Mouse (Mus musculus): ENCODE results near the gene Ppp1r27. TPM values are rescaled to one million over a fixed set of nuclear protein-coding genes. Genes with fewer than 3 reads are reported as not detected.
A peak's percentile ranks its signal among the peaks of the same experiment; 100 is the strongest.
"Not testable (repeated sequence)": the region's sequence is repeated elsewhere in the genome, so short reads cannot be mapped to it uniquely, and the experiment has no call there.

Gene Ppp1r27
- polyA plus RNA-seq, 1 experiment, result not detected

- no peak for DNase-seq (ENCODE audit: low read depth)
- TF ChIP-seq CTCF (IDR thresholded peaks at IDR 0.05; ENCODE audit: borderline replicate concordance, extremely low read depth, insufficient read depth, insufficient read length), result no peak
- no peak for TF ChIP-seq POLR2A (IDR thresholded peaks at IDR 0.05; ENCODE audit: borderline replicate concordance, extremely low read depth, insufficient read depth, insufficient read length, poor library complexity, severe bottlenecking)
Measured at GRCm38 (mm10) chr11:120573585-120574277, 22.8 kb upstream of the Ppp1r27 start.

GRCm38 (mm10) chr11:120572752-120573584, 22.0 kb upstream of the Ppp1r27 start, which contains the start of gene P4hb:
TSS of gene P4hb (minus strand) at chr11:120573253.
- TF ChIP-seq POLR2A (IDR thresholded peaks at IDR 0.05; ENCODE audit: borderline replicate concordance, extremely low read depth, insufficient read depth, insufficient read length, poor library complexity, severe bottlenecking), result peak; percentile 93
- no peak for TF ChIP-seq CTCF (IDR thresholded peaks at IDR 0.05; ENCODE audit: borderline replicate concordance, extremely low read depth, insufficient read depth, insufficient read length)
- DNase-seq (ENCODE audit: low read depth), result peak; percentile 100

GRCm38 (mm10) chr11:120572417-120572751, 21.5 kb upstream of the Ppp1r27 start:
- TF ChIP-seq CTCF (IDR thresholded peaks at IDR 0.05; ENCODE audit: borderline replicate concordance, extremely low read depth, insufficient read depth, insufficient read length) (no peak), POLR2A (IDR thresholded peaks at IDR 0.05; ENCODE audit: borderline replicate concordance, extremely low read depth, insufficient read depth, insufficient read length, poor library complexity, severe bottlenecking) (no peak)
- DNase-seq (ENCODE audit: low read depth), result no peak

GRCm38 (mm10) chr11:120571754-120572416, 21.0 kb upstream of the Ppp1r27 start:
- peak; percentile 19 for DNase-seq (ENCODE audit: low read depth)
- TF ChIP-seq POLR2A (IDR thresholded peaks at IDR 0.05; ENCODE audit: borderline replicate concordance, extremely low read depth, insufficient read depth, insufficient read length, poor library complexity, severe bottlenecking), result no peak
- TF ChIP-seq CTCF (IDR thresholded peaks at IDR 0.05; ENCODE audit: borderline replicate concordance, extremely low read depth, insufficient read depth, insufficient read length), result no peak

DNA sequence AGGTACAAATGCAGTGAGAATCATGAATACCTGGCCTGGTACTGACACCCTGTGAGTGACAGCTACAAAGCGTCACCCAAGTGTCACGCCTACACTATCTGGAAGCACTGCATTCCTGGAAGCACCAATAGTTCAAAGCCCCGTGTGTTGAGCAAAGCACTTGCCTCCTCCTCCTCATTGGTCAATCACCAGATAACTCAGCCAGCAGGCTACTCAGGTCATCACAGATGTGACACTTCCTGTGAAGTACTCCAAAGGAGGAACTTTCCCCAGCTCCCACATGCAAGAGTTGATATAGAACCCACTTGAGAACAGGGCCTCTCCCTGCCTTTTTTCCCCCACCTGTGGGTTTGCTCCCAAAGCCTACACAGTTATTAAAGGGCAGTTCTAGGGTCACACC, 20.2 kb upstream of the Ppp1r27 start:
- no peak for TF ChIP-seq POLR2A (IDR thresholded peaks at IDR 0.05; ENCODE audit: borderline replicate concordance, extremely low read depth, insufficient read depth, insufficient read length, poor library complexity, severe bottlenecking)
- no peak for DNase-seq (ENCODE audit: low read depth)

- TF ChIP-seq CTCF (IDR thresholded peaks at IDR 0.05; ENCODE audit: borderline replicate concordance, extremely low read depth, insufficient read depth, insufficient read length) (no peak), POLR2A (IDR thresholded peaks at IDR 0.05; ENCODE audit: borderline replicate concordance, extremely low read depth, insufficient read depth, insufficient read length, poor library complexity, severe bottlenecking) (no peak)
- DNase-seq (ENCODE audit: low read depth), result no peak
Measured at GRCm38 (mm10) chr11:120568324-120568723, 17.4 kb upstream of the Ppp1r27 start.

GRCm38 (mm10) chr11:120565114-120565513, 14.2 kb upstream of the Ppp1r27 start:
- TF ChIP-seq POLR2A (IDR thresholded peaks at IDR 0.05; ENCODE audit: borderline replicate concordance, extremely low read depth, insufficient read depth, insufficient read length, poor library complexity, severe bottlenecking) (no peak), CTCF (IDR thresholded peaks at IDR 0.05; ENCODE audit: borderline replicate concordance, extremely low read depth, insufficient read depth, insufficient read length) (no peak)
- no peak for DNase-seq (ENCODE audit: low read depth)

GRCm38 (mm10) chr11:120562949-120563348, 12.0 kb upstream of the Ppp1r27 start:
- TF ChIP-seq CTCF (IDR thresholded peaks at IDR 0.05; ENCODE audit: borderline replicate concordance, extremely low read depth, insufficient read depth, insufficient read length), result no peak
- no peak for TF ChIP-seq POLR2A (IDR thresholded peaks at IDR 0.05; ENCODE audit: borderline replicate concordance, extremely low read depth, insufficient read depth, insufficient read length, poor library complexity, severe bottlenecking)
- no peak for DNase-seq (ENCODE audit: low read depth)

- TF ChIP-seq CTCF (IDR thresholded peaks at IDR 0.05; ENCODE audit: borderline replicate concordance, extremely low read depth, insufficient read depth, insufficient read length) (no peak), POLR2A (IDR thresholded peaks at IDR 0.05; ENCODE audit: borderline replicate concordance, extremely low read depth, insufficient read depth, insufficient read length, poor library complexity, severe bottlenecking) (no peak)
- no peak for DNase-seq (ENCODE audit: low read depth)
Measured at GRCm38 (mm10) chr11:120560952-120561728, 10.2 kb upstream of the Ppp1r27 start.

DNA sequence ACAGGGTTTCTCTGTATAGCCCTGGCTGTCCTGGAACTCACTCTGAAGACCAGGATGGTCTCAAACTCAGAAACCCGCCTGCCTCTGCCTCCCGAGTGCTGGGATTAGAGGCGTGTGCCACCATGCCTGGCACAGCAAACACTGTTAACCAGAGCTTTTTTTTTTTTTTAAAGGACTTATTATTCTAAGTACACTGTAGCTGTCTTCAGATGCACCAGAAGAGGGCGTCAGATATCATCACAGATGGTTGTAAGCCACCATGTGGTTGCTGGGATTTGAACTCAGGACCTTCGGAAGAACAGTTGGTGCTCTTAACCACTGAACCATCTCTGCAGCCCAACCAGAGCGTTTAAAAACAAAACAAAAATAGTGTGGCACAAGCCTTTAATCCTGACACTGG, 7.9 kb upstream of the Ppp1r27 start:
- not testable (repeated sequence) for DNase-seq (ENCODE audit: low read depth)

GRCm38 (mm10) chr11:120555260-120555659, 4.3 kb upstream of the Ppp1r27 start:
- TF ChIP-seq CTCF (IDR thresholded peaks at IDR 0.05; ENCODE audit: borderline replicate concordance, extremely low read depth, insufficient read depth, insufficient read length), result no peak
- no peak for TF ChIP-seq POLR2A (IDR thresholded peaks at IDR 0.05; ENCODE audit: borderline replicate concordance, extremely low read depth, insufficient read depth, insufficient read length, poor library complexity, severe bottlenecking)

More at GRCm38 (mm10) chr11:120555260-120555659, 4.3 kb upstream of the Ppp1r27 start:
- no peak for DNase-seq (ENCODE audit: low read depth)

All from brain, embryonic 14.5 days (tissue).